Mouse (Mus musculus): ENCODE results near the gene Tspan7. TPM values are rescaled to one million over a fixed set of nuclear protein-coding genes. Genes with fewer than 3 reads are reported as not detected.

The Tspan7 gene
- total RNA-seq, 2 experiments from 2014 or later, result 1,196 to 1,293 TPM

DNA sequence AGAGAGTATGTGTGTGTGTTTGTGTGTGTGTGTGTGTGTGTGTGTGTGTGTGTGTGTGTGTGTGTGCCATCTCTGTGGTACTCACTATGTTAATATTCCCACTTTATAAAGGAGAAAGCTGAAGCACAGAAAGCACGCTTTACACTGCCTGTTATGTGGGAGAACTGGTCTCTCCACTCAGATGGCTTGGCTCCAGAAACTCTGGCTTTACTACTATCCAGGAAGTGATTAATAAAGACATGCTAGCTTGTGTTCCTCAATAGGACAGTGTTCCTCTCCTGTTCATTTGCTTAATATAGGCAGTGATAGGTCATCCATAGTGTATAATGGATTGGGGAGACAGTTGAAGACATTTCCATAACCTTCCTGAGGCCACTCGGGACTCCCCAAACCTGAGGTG lies 54.1 kb downstream of the Tspan7 start:
- DNase-seq (ENCODE audit: low spot score in 2 of 2), result no peak
- intact Hi-C loops (cut with DNase I), result no loop called here

DNA sequence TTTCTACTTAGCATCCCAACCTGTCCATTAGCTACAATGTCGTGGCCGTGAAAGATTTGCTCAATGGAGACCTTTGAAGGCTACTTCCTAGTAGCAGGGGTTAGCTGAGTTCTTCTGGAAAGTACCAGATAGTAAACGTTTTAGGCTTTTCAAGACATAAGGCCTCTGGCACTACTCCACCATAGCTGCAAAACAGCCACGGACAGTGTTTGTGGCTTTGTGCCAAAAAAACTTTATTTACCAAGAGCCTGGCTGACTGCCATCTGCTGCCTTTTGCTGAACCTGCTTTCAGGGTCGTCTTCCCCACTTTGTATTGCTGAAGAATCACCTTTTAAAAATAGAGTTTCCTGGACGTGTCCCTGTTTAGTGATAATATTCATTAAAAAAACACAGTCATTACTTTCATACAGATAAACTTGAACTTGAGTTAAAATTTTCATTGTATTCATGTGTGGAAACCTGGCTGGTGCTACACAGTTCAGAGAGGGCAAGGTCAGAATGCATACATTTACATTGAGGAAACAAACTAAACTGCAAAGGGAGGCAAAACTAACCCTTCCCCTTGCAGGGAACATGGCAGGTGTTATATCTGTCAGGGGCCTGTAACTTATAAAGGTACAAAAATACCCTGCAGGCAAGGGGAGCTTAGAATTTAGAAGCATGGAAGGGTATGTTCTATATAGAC lies 54.7 kb downstream of the Tspan7 start:
- no peak for DNase-seq (ENCODE audit: low spot score in 2 of 2)

DNA sequence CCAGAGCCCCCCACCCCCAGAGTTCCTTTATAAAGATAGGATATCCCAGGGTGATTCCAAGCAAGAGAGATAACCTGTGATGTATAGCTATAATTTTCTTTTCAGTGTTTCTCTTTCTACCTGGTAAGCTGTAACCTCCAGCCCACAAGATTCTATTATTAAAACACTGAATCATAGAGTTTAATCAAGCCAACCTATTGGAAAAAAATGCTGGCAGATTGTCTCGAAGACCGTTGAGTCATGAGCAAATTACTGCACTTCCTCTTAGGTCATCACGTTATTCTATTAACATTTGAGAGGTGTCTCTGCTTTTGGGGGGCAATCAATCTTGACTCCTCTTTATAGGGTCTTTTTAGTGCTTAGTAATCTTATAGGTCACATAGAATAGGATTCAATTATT lies 61.9 kb downstream of the Tspan7 start:
- no peak for DNase-seq (ENCODE audit: low spot score in 2 of 2)
- intact Hi-C loops (cut with DNase I), result no loop called here

More for the DNA sequence above, 54.7 kb downstream of the Tspan7 start:
- intact Hi-C loops (cut with DNase I), result no loop called here

DNA sequence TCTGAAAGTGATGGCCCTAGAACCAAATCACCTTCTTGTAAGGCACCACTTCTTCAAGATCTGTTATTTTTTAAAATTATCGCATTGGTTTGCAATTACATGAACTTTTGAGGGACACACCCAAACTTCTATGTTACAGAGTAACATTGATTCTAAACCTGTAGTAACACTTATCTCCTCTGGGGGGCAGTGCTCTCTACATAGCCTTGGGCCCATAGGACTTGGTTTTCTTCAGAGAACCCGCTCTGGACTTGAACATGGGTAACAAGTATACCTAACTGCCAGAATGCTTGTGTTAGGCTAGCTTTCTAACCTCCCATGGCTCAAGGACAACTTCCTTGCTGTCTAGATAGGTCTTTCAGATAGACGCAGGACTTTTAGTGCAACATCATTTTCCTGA lies 64.8 kb downstream of the Tspan7 start:
- DNase-seq (ENCODE audit: low spot score in 2 of 2), result no peak
- intact Hi-C loops (cut with DNase I), result no loop called here

DNA sequence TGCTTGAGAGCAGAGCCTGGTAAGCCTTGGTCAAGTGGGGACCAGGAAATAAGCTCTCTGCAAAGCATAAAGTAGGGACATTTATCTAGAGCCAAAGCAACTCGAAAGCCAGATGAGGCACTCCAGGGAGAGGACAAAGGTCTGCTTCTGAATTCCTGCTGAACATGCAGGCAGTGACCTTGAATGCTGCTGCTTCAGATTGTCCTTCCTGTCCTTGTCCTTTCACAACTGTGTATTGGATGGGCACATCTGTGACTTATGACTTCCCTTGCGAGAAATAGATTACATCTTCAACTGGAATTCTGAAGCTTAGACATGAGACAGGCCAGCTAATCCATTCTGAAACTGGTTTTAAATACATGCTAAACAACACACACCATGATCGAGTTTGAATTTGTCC lies 71.9 kb downstream of the Tspan7 start:
- no peak for DNase-seq (ENCODE audit: low spot score in 2 of 2)
- intact Hi-C loops (cut with DNase I), result no loop called here

DNA sequence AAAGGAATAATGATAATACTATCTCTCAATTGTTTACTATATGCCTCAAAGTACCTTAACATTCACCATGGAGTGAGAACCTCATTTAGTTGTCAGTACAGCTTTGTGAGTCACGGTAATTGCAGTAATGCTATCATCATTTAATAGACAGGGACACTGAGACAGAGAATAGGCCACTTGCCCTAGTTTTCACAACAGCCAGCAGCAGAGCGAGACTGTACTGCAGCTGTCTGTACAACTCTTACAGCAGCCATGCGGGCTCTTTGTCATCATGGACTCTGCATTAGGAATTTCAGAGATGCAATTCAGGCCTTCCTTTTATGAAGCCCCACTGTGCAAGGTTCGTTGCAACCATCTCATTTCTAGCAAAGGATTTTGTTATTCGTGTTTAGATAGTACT lies 72.6 kb downstream of the Tspan7 start:
- DNase-seq (ENCODE audit: low spot score in 2 of 2), result no peak
- intact Hi-C loops (cut with DNase I), result no loop called here

DNA sequence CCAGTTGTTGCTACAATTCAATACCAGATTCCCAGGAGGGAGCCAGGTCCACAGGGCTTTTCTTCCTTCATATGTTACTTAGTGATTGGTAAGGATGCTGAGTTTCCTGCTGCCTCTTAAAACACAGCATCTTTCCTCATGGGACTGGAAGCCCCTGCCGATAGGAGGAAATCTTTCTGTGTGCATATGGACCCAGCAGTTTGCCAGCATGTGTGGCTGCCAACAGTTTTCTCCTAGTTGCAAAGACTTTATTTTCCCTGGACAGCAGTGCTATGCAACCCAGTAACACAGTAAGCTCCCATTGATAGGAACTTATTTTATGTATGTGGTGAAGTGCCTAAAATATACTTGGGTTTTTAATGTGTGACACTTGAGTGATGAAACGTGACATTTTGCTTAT lies 73.7 kb downstream of the Tspan7 start:
- DNase-seq (ENCODE audit: low spot score in 2 of 2), result no peak
- intact Hi-C loops (cut with DNase I), result no loop called here

DNA sequence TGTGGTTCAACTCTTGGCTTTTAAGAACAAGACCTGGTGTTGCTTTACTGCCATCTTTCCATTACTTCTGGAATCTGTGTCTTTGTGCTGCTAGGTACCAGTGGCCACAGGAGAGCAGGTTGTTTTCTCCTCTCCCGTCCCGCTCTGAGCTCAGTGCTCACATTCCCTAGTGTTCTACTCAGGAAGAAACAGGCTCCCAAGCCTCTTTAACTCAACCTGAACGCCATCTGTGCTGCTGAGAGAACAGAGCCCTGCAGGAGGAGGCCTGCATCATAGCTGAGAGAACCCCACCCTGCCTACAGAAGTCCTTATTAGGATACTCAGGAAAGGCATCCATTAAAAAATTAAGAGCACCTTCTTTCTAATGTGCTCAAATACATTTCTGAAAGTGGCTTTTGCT lies 80.9 kb downstream of the Tspan7 start:
- no peak for DNase-seq (ENCODE audit: low spot score in 2 of 2)
- intact Hi-C loops (cut with DNase I), result no loop called here

DNA sequence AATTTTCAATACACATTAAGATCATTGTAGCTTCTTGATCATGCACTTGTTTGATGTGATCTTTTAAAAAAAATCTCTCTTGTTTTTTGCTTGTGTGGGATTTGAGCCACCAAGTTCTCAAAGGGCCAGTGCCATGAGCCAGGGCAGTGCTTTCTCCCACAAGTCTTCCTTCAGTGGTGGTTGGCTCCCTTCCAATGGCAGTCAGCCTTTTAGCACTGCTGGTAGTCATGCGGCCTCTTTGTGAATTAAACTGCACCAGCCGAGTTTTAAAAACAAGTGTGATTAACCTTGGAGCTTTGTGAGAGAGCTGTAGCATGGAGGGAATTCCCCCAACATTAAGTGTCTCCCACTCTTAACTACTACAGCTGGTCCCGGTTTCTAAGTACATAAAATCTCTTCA lies 89.6 kb downstream of the Tspan7 start:
- intact Hi-C loops (cut with DNase I), result no loop called here
- DNase-seq (ENCODE audit: low spot score in 2 of 2), result peak; percentile 25 to 26

DNA sequence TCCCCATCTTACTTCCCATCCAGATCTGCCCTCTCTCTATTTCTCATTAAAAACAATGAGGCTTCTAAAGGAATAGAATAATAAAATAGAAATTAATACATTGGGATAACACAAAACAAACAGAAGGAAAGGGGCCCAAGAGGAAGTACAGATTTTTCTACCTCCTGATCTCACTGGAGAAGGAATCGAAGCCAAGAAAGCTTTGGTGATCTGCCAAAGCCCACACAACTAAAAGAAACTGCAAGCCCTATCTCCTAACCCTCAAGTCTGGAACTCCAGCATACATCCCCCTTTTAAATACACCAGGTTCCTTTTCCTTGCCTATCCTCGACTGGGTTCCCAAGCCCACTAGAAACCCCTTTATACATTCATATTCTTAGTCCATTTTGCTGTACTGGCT lies 90.4 kb downstream of the Tspan7 start:
- DNase-seq (ENCODE audit: low spot score in 2 of 2), result peak in 1 of 2 experiments; percentile 27
- intact Hi-C loops (cut with DNase I), result no loop called here

DNA sequence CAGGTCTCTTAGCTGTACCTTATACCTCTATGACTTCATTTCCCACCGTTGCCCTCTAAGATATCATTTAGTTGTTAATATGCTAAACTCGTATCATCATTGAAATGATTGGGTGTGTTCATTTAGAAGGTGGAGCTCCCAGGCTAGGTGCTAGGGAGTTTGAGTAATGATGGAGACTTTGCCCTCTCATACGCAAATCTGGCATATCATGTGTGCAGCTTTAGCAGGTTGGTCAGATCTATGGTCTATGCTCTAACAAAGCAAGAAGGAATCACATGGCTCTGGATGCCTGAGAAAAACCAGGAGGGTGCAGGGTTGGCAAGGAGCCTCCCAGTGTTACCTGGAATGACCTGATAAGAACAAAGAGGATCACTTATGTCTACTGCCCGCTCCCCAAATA lies 91.4 kb downstream of the Tspan7 start:
- intact Hi-C loops (cut with DNase I), result no loop called here
- DNase-seq (ENCODE audit: low spot score in 2 of 2), result no peak

DNA sequence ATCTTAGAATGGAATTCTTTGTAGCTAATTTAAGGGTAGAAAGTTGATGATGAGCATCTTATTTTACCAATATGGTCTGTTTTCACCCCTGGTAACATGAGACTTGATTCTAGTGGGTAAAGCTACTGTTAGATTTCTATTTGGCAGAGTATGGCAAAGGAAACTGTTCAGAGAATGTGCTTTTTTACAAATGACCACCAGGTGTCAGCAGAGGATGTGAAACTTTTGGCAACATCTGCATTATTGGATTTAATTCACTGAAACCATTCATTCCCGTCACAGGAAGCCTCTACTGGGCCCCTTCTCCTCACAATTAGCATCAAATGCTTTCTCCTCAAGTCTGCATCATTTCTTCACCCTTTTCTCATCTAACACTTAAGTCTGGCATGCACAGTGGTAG lies 92.4 kb downstream of the Tspan7 start:
- intact Hi-C loops (cut with DNase I), result no loop called here
- peak; percentile 27 to 59 for DNase-seq (ENCODE audit: low spot score in 2 of 2)

DNA sequence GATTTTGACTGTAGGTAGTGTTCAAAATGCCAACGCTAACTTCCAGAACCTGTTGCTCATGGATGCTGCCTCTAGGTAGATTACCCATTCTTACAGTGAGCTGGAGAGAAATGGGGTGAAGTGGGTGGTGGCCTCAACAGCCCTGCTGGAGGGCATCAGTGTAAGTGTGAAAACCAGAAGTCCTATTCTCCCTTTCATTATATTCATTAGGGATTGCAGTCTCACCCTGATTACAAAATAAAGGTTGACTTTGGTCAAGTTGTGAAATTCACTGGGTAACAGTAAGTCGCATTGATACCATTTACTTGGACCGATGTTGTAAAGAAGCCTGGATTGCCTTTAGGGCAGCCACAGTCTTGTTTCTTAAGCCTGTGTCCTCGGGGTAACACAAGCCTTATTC lies 97.8 kb downstream of the Tspan7 start:
- DNase-seq (ENCODE audit: low spot score in 2 of 2), result no peak
- intact Hi-C loops (cut with DNase I), result loop anchor here (10.0 kb wide), 1 partner anchor 348 kb away; no protein-coding TSS in a partner anchor

DNA sequence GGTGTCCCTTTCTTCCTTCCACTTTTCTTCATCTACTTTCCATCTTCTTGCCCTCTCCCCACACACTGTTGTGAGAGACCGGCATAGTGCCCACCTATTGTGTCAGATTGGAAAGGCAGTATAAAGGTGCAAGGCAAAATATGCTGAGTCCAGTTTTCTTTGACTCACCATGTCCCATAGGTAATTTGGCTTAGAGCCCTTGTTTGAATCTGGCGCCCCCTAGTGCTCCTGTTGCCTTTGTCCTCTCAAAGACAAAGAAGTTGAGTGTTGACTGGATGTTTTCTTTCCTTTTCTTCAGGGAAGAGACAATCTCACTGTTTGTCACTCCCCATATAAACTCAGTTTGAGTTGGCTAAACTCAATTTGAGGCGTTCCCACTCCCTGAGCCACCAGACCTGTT lies 107.3 kb downstream of the Tspan7 start:
- intact Hi-C loops (cut with DNase I), result no loop called here
- peak in 1 of 2 experiments; percentile 9 for DNase-seq (ENCODE audit: low spot score in 2 of 2)

DNA sequence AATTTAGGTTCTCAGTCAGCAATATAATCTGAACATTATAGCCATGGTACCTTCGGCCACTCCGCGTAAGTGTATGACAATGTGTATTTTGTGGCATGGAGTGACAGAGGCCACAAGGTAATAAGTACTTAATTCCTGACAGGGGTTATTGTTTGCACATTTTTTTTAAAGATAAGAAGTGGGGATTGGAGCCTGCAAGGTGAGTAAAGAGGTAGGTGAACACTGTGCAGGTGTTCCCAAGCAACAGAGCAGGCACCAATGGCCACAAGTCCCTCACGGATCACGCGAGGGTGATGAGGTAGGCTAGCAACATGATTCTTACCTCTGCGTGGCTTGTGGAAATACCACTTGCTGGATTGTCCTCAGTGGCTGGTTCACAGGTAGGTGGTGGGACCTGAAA lies 108.6 kb downstream of the Tspan7 start:
- intact Hi-C loops (cut with DNase I), result no loop called here
- DNase-seq (ENCODE audit: low spot score in 2 of 2), result no peak

DNA sequence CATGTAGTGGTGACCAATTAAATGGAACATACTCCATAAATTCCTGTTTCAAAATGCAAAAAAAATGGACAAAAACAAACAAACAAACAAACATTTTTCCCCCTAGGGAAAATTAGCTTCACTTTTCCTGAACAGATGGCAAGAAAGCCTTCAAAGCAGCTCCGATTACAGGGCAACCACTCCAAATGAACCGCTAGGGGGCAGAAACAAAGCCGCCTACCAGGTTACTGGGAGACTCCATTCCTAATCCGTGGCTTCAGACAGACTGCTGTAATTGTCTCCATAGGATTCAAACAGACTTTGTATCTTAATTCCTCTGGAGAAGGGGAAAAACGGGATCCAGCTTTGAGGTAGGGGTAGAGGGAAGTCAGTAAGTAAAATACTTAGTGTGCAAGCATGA lies 132.2 kb downstream of the Tspan7 start:
- DNase-seq (ENCODE audit: low spot score in 2 of 2), result peak; percentile 14 to 16

DNA sequence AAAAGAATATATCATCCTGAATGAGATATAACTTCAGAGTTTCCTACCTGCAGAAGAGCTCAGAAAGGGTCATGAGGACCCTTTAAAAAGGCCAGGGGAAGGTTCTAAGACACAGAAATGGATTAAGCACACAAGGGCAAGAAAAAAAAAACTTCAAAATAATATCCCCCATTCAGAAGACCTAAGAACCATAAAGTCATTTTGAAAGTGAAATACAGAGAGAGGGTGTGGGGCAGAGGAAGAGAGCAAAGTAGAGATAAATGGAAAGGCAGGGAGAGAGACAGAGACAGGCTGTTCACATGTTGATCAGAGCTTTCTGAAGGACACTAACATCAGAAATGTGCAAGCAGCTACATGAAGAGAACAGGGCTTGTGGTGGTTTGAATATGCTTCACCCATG lies 156.1 kb downstream of the Tspan7 start:
- DNase-seq (ENCODE audit: low spot score in 2 of 2), result no peak
- intact Hi-C loops (cut with DNase I), result no loop called here

More for the DNA sequence above, 132.2 kb downstream of the Tspan7 start:
- intact Hi-C loops (cut with DNase I), result no loop called here

Other genes starting within 250 kb of the Tspan7 start
- gene Otc, start 232.9 kb upstream of the Tspan7 start, total RNA-seq (2021), result not detected
- 10 to 100 TPM; 76.7 to 92.1 TPM for gene Mid1ip1, start 229.9 kb downstream of the Tspan7 start, total RNA-seq (2021)